Mouse (Mus musculus) layer of hippocampus, adult 2 months (tissue): ENCODE data around the gene 1700012P22Rik. TPM values are rescaled to one million over a fixed set of nuclear protein-coding genes. Genes with fewer than 3 reads are reported as not detected.

ENCODE experiments used
- DNase-seq, 2 experiments: peaks; one replicate each; pipeline ENCODE4 v3.0.0; 2022; ENCODE audit warnings: low spot score in 2 of 2
- H3K27ac ChIP-seq: fragments of 200-600 bp; 2 replicates; pipeline ENCODE4 v1.8.1; 2022
- H3K4me3 ChIP-seq: fragments of 200-600 bp; 2 replicates; pipeline ENCODE4 v1.8.1; 2022; ENCODE audit warnings: mild to moderate bottlenecking
- CTCF ChIP-seq: fragments of 200-600 bp; conservative IDR thresholded peaks from 2 replicates; pipeline ENCODE4 v1.8.1; 2022; ENCODE audit warnings: antibody characterized with exemption, mild to moderate bottlenecking, moderate library complexity
- total RNA-seq, 2 experiments: library from RNA; stranded (reverse); gene quantifications; 2 replicates each; pipeline ENCODE4 v1.2.3; 2021

Gene 1700012P22Rik
- total RNA-seq, 2 experiments from 2014 or later = not detected

- TF ChIP-seq CTCF = no peak
- H3K4me3 ChIP-seq = no peak overlapping the region
- H3K27ac ChIP-seq = no peak overlapping the region
- DNase-seq = no peak
Observed at GRCm38 (mm10) chr4:144404456-144405086, 34.0 kb downstream of the 1700012P22Rik start.

GRCm38 (mm10) chr4:144402712-144403111 is 35.9 kb downstream of the 1700012P22Rik start:
- no peak overlapping the region for H3K27ac ChIP-seq
- TF ChIP-seq CTCF = no peak
- no peak overlapping the region for H3K4me3 ChIP-seq
- no peak for DNase-seq

DNA sequence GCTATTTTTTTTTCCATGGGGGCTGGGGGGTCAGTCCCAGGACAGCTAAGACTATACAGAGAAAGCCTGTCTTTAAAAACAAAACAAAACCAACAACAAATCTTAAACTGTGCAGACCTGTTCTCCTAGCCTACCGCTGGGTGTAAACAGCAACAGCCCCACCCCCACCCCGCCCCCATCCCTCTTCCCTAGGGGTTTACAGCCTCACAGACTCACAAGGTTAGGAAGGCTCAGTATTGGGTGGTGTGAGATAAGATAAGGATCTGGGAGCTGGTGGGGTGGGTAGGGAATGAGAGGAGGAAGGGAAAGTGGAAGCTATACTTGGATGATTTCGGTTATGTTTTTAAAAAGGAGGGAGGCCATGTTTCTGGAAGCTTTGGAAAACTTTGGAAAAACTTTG is 42.3 kb downstream of the 1700012P22Rik start:
- DNase-seq = no peak
- TF ChIP-seq CTCF = no peak
- no peak overlapping the region for H3K27ac ChIP-seq
- H3K4me3 ChIP-seq = no peak overlapping the region

- no peak for DNase-seq
- TF ChIP-seq CTCF = no peak
- Histone ChIP-seq H3K27ac (no peak within 1 kb of the TSS), H3K4me3 (no peak within 1 kb of the TSS)
Observed at GRCm38 (mm10) chr4:144377911-144378310, 60.7 kb downstream of the 1700012P22Rik start, which contains the start of gene Pramef20. Gene Pramef20 (minus strand): TSS chr4:144377933.

Other genes starting within 250 kb of the 1700012P22Rik start
- not detected for gene Oog2, start 248.1 kb downstream of the 1700012P22Rik start, total RNA-seq
- gene C87977, start 225.5 kb downstream of the 1700012P22Rik start, total RNA-seq = not detected
- not detected for gene Pramel5, start 158.3 kb downstream of the 1700012P22Rik start, total RNA-seq
- not detected for gene Gm13128, start 108.5 kb downstream of the 1700012P22Rik start, total RNA-seq
- gene Gm13119, start 80.8 kb downstream of the 1700012P22Rik start, total RNA-seq = not detected
- gene Pramef20, start 60.8 kb downstream of the 1700012P22Rik start, total RNA-seq = not detected
- gene Pramef12, start 30.3 kb downstream of the 1700012P22Rik start, total RNA-seq = not detected
- gene Gm9944, start 14.5 kb upstream of the 1700012P22Rik start, total RNA-seq = not detected
- not detected for gene Aadacl3, start 25.0 kb upstream of the 1700012P22Rik start, total RNA-seq
- gene 9430007A20Rik, start 81.0 kb upstream of the 1700012P22Rik start, total RNA-seq = not detected
- gene Gm13124, start 126.4 kb upstream of the 1700012P22Rik start, total RNA-seq = not detected
- gene Aadacl4, start 174.9 kb upstream of the 1700012P22Rik start, total RNA-seq = not detected
- gene Gm436, start 247.6 kb upstream of the 1700012P22Rik start, total RNA-seq = not detected